Mouse (Mus musculus) megakaryocyte-erythroid progenitor cell, adult 5-6 weeks (primary cell): ENCODE data around the gene Zfp260. TPM values are rescaled to one million over a fixed set of nuclear protein-coding genes. Genes with fewer than 3 reads are reported as not detected.
A peak's percentile ranks its signal among the peaks of the same experiment; 100 is the strongest.

Experiments
- ATAC-seq: replicated peaks from 2 replicates; pipeline ENCODE4 v1.8.0; 2016; ENCODE audit warnings: mild to moderate bottlenecking, inconsistent platforms; ENCODE audit not compliant: severe bottlenecking, poor library complexity, low FRiP score, low TSS enrichment
- total RNA-seq, 2 experiments: library from RNA; stranded (forward) in 1 of 2; stranded (reverse) in 1 of 2; fragments of 200-1000, 215-1000 nt in 1 of 2; fragments of >200 nt in 1 of 2; fragmentation: Nextera tagmentation in 1 of 2; gene quantifications; 2 replicates each; pipeline ENCODE4 v1.2.3; 2014 to 2017

Gene Zfp260
- total RNA-seq, 2 experiments from 2014 or later = 14.0 to 20.6 TPM

GRCm38 (mm10) chr7:30121308-30122187 is 27.0 kb downstream of the Zfp260 start, which contains the start of gene Zfp382:
Gene Zfp382, plus strand, starts transcription at chr7:30121942.
- peak; percentile 99 for ATAC-seq

- ATAC-seq = no peak
Measured at GRCm38 (mm10) chr7:30122188-30122530, 27.6 kb downstream of the Zfp260 start.

- peak; percentile 77 for ATAC-seq
Measured at GRCm38 (mm10) chr7:30129900-30130299, 35.3 kb downstream of the Zfp260 start.

- ATAC-seq = no peak
Measured at GRCm38 (mm10) chr7:30132396-30132795, 37.8 kb downstream of the Zfp260 start.

- no peak for ATAC-seq
Measured at GRCm38 (mm10) chr7:30136826-30137225, 42.2 kb downstream of the Zfp260 start.

GRCm38 (mm10) chr7:30143170-30143554 is 48.6 kb downstream of the Zfp260 start:
- no peak for ATAC-seq

- ATAC-seq = peak; percentile 51
Measured at GRCm38 (mm10) chr7:30143555-30144209, 49.1 kb downstream of the Zfp260 start.

DNA sequence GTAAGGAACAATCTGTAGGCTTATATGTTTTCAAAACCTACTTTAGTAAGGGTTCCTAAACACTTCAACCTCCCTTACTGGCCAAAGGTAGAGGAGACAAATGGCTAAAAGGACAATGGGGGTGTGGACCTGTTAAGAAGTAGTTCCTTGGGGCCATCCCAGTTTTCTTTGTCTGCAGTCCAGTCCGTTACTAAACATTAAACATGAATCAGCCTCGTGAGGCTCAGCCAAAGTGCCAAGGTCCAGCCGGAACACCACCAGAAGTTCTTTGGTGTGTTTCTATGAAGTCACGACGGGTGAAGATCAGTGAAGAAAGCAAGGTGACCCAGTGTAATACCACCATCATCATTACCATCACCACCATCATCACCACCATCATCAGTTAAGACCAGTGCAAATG is 52.4 kb downstream of the Zfp260 start:
- no peak for ATAC-seq

DNA sequence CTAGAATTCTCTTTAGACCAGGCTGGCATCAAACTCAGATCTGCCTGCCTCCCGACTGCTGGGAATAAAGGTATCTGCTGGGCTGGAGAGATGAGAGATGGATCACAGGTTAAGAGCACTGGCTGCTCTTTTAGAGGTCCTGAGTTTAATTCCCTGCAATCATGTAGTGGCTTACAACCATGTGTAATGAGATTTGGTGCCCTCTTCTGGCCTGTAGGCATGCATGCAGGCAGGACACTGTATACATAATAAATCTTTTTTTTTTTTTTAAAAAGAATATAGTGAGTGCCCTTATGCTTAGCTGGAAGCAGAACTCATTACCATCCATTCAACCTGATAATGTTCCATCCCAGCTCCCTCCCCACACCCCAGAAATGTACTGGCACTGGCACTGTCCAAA is 59.5 kb downstream of the Zfp260 start:
- no peak for ATAC-seq

- no peak for ATAC-seq
Measured at GRCm38 (mm10) chr7:30155507-30155906, 60.9 kb downstream of the Zfp260 start.

Other genes starting within 250 kb of the Zfp260 start
- gene Zfp940, start 241.1 kb upstream of the Zfp260 start, total RNA-seq (2014; fragmentation: Nextera tagmentation) = 4.6 TPM in 2 replicates
- gene Zfp940, start 241.1 kb upstream of the Zfp260 start, total RNA-seq (2017) = 8.2 and 10.7 TPM in 2 replicates
- gene Zfp420, start 234.8 kb upstream of the Zfp260 start, total RNA-seq (2014; fragmentation: Nextera tagmentation) = 3.2 and 5.3 TPM in 2 replicates
- 2.6 and 3.5 TPM in 2 replicates for gene Zfp420, start 234.8 kb upstream of the Zfp260 start, total RNA-seq (2017)
- gene Zfp27, start 188.2 kb upstream of the Zfp260 start, total RNA-seq (2014; fragmentation: Nextera tagmentation) = 7.2 and 8.0 TPM in 2 replicates
- gene Zfp27, start 188.2 kb upstream of the Zfp260 start, total RNA-seq (2017) = 8.3 and 11.1 TPM in 2 replicates
- gene Zfp383, start 186.6 kb upstream of the Zfp260 start, total RNA-seq (2014; fragmentation: Nextera tagmentation) = 0.12 and 0.74 TPM in 2 replicates
- gene Zfp383, start 186.6 kb upstream of the Zfp260 start, total RNA-seq (2017) = 1.5 and 2.4 TPM in 2 replicates
- gene Zfp74, start 140.7 kb upstream of the Zfp260 start, total RNA-seq (2014; fragmentation: Nextera tagmentation) = 9.1 and 10.6 TPM in 2 replicates
- 8.4 and 9.2 TPM in 2 replicates for gene Zfp74, start 140.7 kb upstream of the Zfp260 start, total RNA-seq (2017)
- 9.0 and 16.5 TPM in 2 replicates for gene Zfp568, start 110.8 kb upstream of the Zfp260 start, total RNA-seq (2014; fragmentation: Nextera tagmentation)
- gene Zfp568, start 110.8 kb upstream of the Zfp260 start, total RNA-seq (2017) = 25.7 and 26.1 TPM in 2 replicates
- 0.74 and 1.3 TPM in 2 replicates for gene Zfp14, start 43.4 kb upstream of the Zfp260 start, total RNA-seq (2014; fragmentation: Nextera tagmentation)
- gene Zfp14, start 43.4 kb upstream of the Zfp260 start, total RNA-seq (2017) = 1.1 and 5.8 TPM in 2 replicates
- 4.6 and 6.8 TPM in 2 replicates for gene Zfp82, start 21.9 kb upstream of the Zfp260 start, total RNA-seq (2014; fragmentation: Nextera tagmentation)
- 4.5 and 7.5 TPM in 2 replicates for gene Zfp82, start 21.9 kb upstream of the Zfp260 start, total RNA-seq (2017)
- gene Gm26920, start 4.4 kb upstream of the Zfp260 start, total RNA-seq (2014; fragmentation: Nextera tagmentation) = 0.79 TPM in 1 of 2 replicates, not detected in the other
- gene Gm26920, start 4.4 kb upstream of the Zfp260 start, total RNA-seq (2017) = not detected in 2 replicates
- 7.1 and 16.8 TPM in 2 replicates for gene Zfp566, start 4.2 kb upstream of the Zfp260 start, total RNA-seq (2014; fragmentation: Nextera tagmentation)
- 5.0 TPM in 2 replicates for gene Zfp566, start 4.2 kb upstream of the Zfp260 start, total RNA-seq (2017)
- 2.5 and 2.8 TPM in 2 replicates for gene Zfp382, start 27.2 kb downstream of the Zfp260 start, total RNA-seq (2014; fragmentation: Nextera tagmentation)
- 1.6 and 2.4 TPM in 2 replicates for gene Zfp382, start 27.2 kb downstream of the Zfp260 start, total RNA-seq (2017)
- gene Zfp146, start 75.0 kb downstream of the Zfp260 start, total RNA-seq (2014; fragmentation: Nextera tagmentation) = 35.9 and 48.9 TPM in 2 replicates
- gene Zfp146, start 75.0 kb downstream of the Zfp260 start, total RNA-seq (2017) = 103 and 108 TPM in 2 replicates
- 6.0 TPM in 1 of 2 replicates, not detected in the other for gene Cox7a1, start 89.4 kb downstream of the Zfp260 start, total RNA-seq (2014; fragmentation: Nextera tagmentation)
- gene Cox7a1, start 89.4 kb downstream of the Zfp260 start, total RNA-seq (2017) = not detected in 2 replicates
- 148 and 186 TPM in 2 replicates for gene Capns1, start 104.0 kb downstream of the Zfp260 start, total RNA-seq (2014; fragmentation: Nextera tagmentation)
- gene Capns1, start 104.0 kb downstream of the Zfp260 start, total RNA-seq (2017) = 123 and 126 TPM in 2 replicates
- gene Polr2i, start 137.2 kb downstream of the Zfp260 start, total RNA-seq (2014; fragmentation: Nextera tagmentation) = 91.3 and 106 TPM in 2 replicates
- gene Polr2i, start 137.2 kb downstream of the Zfp260 start, total RNA-seq (2017) = 42.0 and 46.5 TPM in 2 replicates
- gene Tbcb, start 137.5 kb downstream of the Zfp260 start, total RNA-seq (2014; fragmentation: Nextera tagmentation) = 86.4 and 117 TPM in 2 replicates
- 26.2 and 49.4 TPM in 2 replicates for gene Tbcb, start 137.5 kb downstream of the Zfp260 start, total RNA-seq (2017)
- gene Ovol3, start 140.9 kb downstream of the Zfp260 start, total RNA-seq (2014; fragmentation: Nextera tagmentation) = not detected in 2 replicates
- gene Ovol3, start 140.9 kb downstream of the Zfp260 start, total RNA-seq (2017) = not detected in 2 replicates
- not detected in 2 replicates for gene Thap8, start 185.3 kb downstream of the Zfp260 start, total RNA-seq (2014; fragmentation: Nextera tagmentation)
- gene Thap8, start 185.3 kb downstream of the Zfp260 start, total RNA-seq (2017) = 1.6 TPM in 1 of 2 replicates, not detected in the other
- 31.0 and 31.8 TPM in 2 replicates for gene Wdr62, start 185.6 kb downstream of the Zfp260 start, total RNA-seq (2014; fragmentation: Nextera tagmentation)
- gene Wdr62, start 185.6 kb downstream of the Zfp260 start, total RNA-seq (2017) = 5.1 and 5.5 TPM in 2 replicates
- not detected in 2 replicates for gene Clip3, start 197.0 kb downstream of the Zfp260 start, total RNA-seq (2014; fragmentation: Nextera tagmentation)
- gene Clip3, start 197.0 kb downstream of the Zfp260 start, total RNA-seq (2017) = not detected in 2 replicates
- 12.7 and 35.5 TPM in 2 replicates for gene Alkbh6, start 213.9 kb downstream of the Zfp260 start, total RNA-seq (2014; fragmentation: Nextera tagmentation)
- gene Alkbh6, start 213.9 kb downstream of the Zfp260 start, total RNA-seq (2017) = 26.5 and 28.8 TPM in 2 replicates
- gene Syne4, start 220.0 kb downstream of the Zfp260 start, total RNA-seq (2014; fragmentation: Nextera tagmentation) = 2.9 TPM in 1 of 2 replicates, not detected in the other
- not detected in 2 replicates for gene Syne4, start 220.0 kb downstream of the Zfp260 start, total RNA-seq (2017)
- gene E130208F15Rik, start 227.0 kb downstream of the Zfp260 start, total RNA-seq (2014; fragmentation: Nextera tagmentation) = not detected in 2 replicates
- 3.4 TPM in 1 of 2 replicates, not detected in the other for gene E130208F15Rik, start 227.0 kb downstream of the Zfp260 start, total RNA-seq (2017)
- 7.3 and 9.2 TPM in 2 replicates for gene Sdhaf1, start 229.1 kb downstream of the Zfp260 start, total RNA-seq (2014; fragmentation: Nextera tagmentation)
- 7.9 and 8.9 TPM in 2 replicates for gene Sdhaf1, start 229.1 kb downstream of the Zfp260 start, total RNA-seq (2017)